Comparison of ENCODE assay signal across 8 mouse cellular contexts in the genomic region with DNA sequence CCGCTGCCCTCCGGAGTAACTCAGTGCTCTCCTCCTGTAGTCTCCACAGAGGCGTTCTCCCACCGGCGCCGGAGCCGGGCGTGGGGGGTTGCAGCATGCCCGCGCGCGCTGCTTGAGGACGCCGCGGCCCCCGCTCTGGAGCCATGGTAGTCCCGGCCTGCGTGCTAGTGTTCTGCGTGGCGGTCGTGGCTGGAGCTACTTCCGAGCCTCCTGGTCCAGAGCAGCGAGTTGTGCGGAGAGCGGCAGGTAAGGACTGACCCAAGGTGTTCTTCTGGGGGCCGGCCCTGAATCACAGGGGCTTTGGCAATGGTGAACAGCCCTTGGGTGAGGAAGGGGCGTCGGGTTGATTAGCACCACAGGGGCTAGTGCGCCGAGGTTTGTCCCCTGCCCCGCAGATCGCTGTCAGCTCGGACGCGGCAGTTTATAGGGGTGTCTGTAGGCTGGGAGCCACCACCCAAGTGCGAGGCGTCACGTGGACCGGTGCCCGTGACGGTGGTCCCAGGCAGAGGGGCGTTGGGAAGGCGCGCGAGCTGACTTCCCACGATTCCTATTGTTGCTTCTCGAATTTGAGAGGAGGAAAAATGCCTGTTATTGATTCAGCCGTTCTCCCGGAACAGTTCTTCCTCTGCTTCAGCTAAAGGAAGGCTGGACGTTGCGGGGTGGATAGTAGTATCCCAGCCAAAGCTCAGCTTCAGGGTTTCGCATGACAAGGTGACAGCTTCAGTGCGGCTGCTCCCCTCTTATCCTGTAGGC. TPM values are rescaled to one million over a fixed set of nuclear protein-coding genes. Genes with fewer than 3 reads are reported as not detected.
DNase-seq lines count a peak whose midpoint lies in the region; ATAC-seq and TF ChIP-seq lines count a peak whose summit lies in the region.

No protein-coding gene starts in this region.

- H3K27me3 ChIP-seq in C2C12 (ENCODE audit: control insufficient read depth, insufficient read depth, insufficient read length) = peaks cover 21% of the 10 kb centered on the region
- 0 out of 2 replicates have a peak, but pooled peaks cover 4% of the 10 kb centered on the region for H3K27me3 ChIP-seq in forebrain, embryonic 15.5 days
- peaks cover 80% of the 10 kb centered on the region for H3K27me3 ChIP-seq in liver, embryonic 15.5 days

- TF ChIP-seq CTCF in C2C12 (IDR thresholded peaks at IDR 0.05; ENCODE audit: control insufficient read depth, insufficient read depth, insufficient read length) = no peak

- H3K79me3 ChIP-seq in C2C12 (ENCODE audit: low read depth) = no peaks in the 10 kb centered on the region

- peak; percentile 68 for DNase-seq in embryo, embryonic 10 days (ENCODE audit: low spot score)
- DNase-seq in embryo, embryonic 11 days = no peak
- DNase-seq in thymus, postnatal 4 days = peak; percentile 17
- DNase-seq in adrenal gland, postnatal 10 days = no peak
- DNase-seq in natural killer cell, adult 2 months (ENCODE audit: low spot score in 2 of 2) = no peak

- peak overlapping the region; percentile 64 for H3ac ChIP-seq in C2C12 (ENCODE audit: control insufficient read depth, insufficient read length, low read depth)

- WGBS in forebrain, embryonic 15.5 days = under 1% methylated on average over 53 of the region's 53 CpGs
- 1% methylated on average over 53 of the region's 53 CpGs for WGBS in liver, embryonic 15.5 days (ENCODE audit: insufficient replicate concordance)

- peak overlapping the region; percentile 25 for H3K4me3 ChIP-seq in C2C12 (ENCODE audit: insufficient read depth, poor library complexity, severe bottlenecking)
- peak overlapping the region; percentile 73 for H3K4me3 ChIP-seq in forebrain, embryonic 15.5 days
- H3K4me3 ChIP-seq in liver, embryonic 15.5 days (replicated peaks) = peak overlapping the region; percentile 58

- no peaks in the 10 kb centered on the region for H3K36me3 ChIP-seq in C2C12 (ENCODE audit: control insufficient read depth, insufficient read depth)
- no peaks in the 10 kb centered on the region for H3K36me3 ChIP-seq in forebrain, embryonic 15.5 days
- H3K36me3 ChIP-seq in liver, embryonic 15.5 days (replicated peaks) = no peaks in the 10 kb centered on the region

- peak overlapping the region; percentile 95 for H3K4me2 ChIP-seq in forebrain, embryonic 15.5 days (replicated peaks)
- peak overlapping the region; percentile 71 for H3K4me2 ChIP-seq in liver, embryonic 15.5 days

- ATAC-seq in forebrain, embryonic 15.5 days (replicated peaks) = peak; percentile 30; the same call in 1 of the 2 replicates
- ATAC-seq in liver, embryonic 15.5 days (ENCODE audit: insufficient read depth) = no peak

- no peaks in the 10 kb centered on the region for H3K79me2 ChIP-seq in C2C12 (ENCODE audit: control insufficient read depth, insufficient read depth)

- no peaks in the 10 kb centered on the region for H3K9me3 ChIP-seq in forebrain, embryonic 15.5 days
- H3K9me3 ChIP-seq in liver, embryonic 15.5 days (replicated peaks) = no peaks in the 10 kb centered on the region

- H3K27ac ChIP-seq in forebrain, embryonic 15.5 days (replicated peaks) = peak overlapping the region; percentile 75
- no peak overlapping the region for H3K27ac ChIP-seq in liver, embryonic 15.5 days (replicated peaks)

- H3K9ac ChIP-seq in forebrain, embryonic 15.5 days (replicated peaks) = peak overlapping the region; percentile 72
- H3K9ac ChIP-seq in liver, embryonic 15.5 days = peak overlapping the region; percentile 47

- peaks cover 54% of the 10 kb centered on the region for H3K4me1 ChIP-seq in forebrain, embryonic 15.5 days
- peaks cover 52% of the 10 kb centered on the region for H3K4me1 ChIP-seq in liver, embryonic 15.5 days (replicated peaks)

TF ChIP-seq in C2C12, 6 proteins besides CTCF, POLR2A, EP300 and RAD21:
- TF ChIP-seq MYOD1 (IDR thresholded peaks at IDR 0.05; ENCODE audit: control insufficient read depth, insufficient read length, low read depth) (no peak), MYOG (IDR thresholded peaks at IDR 0.05; ENCODE audit: control insufficient read depth, extremely low read depth, insufficient read length) (no peak), CEBPB (IDR thresholded peaks at IDR 0.05; ENCODE audit: low read depth) (no peak), FOSL1 (IDR thresholded peaks at IDR 0.05; ENCODE audit: insufficient read depth, low read length, poor library complexity, severe bottlenecking) (no peak), USF1 (IDR thresholded peaks at IDR 0.05; ENCODE audit: low read depth) (no peak), MAX (IDR thresholded peaks at IDR 0.05) (no peak)

RNA-seq across cellular contexts. Expression of a gene that starts 1.0 kb away (rescaled TPM):
- 1.0 TPM for polyA plus RNA-seq in C2C12 (2012; fragmentation: generic; extraction: Trizol)
- 32.9 and 44.3 TPM in 2 replicates for polyA plus RNA-seq in forebrain, embryonic 15.5 days (2015; fragmentation: Nextera tagmentation; extraction: Ambion mirVana)
- 2.7 and 3.0 TPM in 2 replicates for polyA plus RNA-seq in liver, embryonic 15.5 days (2015; fragmentation: Nextera tagmentation; extraction: Ambion mirVana)
- 1 to 10 TPM; 4.8 to 8.8 TPM for total RNA-seq in adrenal gland, postnatal 10 days (2021)

Comparison
In these comparisons a context has a peak if more than half of its experiments do, and no peak if none do; other contexts are left out.
1. DNase-seq: peak in embryo, embryonic 10 days (single experiment) and thymus, postnatal 4 days (single experiment); none in embryo, embryonic 11 days (single experiment), adrenal gland, postnatal 10 days (single experiment) and natural killer cell, adult 2 months (0 of 2).
2. Peak in every context shown above with its lines, with median percentiles within 50 percentile points of each other: H3K4me3 ChIP-seq.